Mouse (Mus musculus) mouse trophoblast stem cell (cell line): ENCODE data around the gene Dnlz.

Experiments
- in situ Hi-C, 2 experiments: fragments of 300-500 bp; cut with MseI, MboI; formaldehyde crosslinking; loops; 2 replicates in 1 of 2; 3 replicates in 1 of 2; pipeline ENCODE4 v1.15.1; 2025

The Dnlz gene

DNA sequence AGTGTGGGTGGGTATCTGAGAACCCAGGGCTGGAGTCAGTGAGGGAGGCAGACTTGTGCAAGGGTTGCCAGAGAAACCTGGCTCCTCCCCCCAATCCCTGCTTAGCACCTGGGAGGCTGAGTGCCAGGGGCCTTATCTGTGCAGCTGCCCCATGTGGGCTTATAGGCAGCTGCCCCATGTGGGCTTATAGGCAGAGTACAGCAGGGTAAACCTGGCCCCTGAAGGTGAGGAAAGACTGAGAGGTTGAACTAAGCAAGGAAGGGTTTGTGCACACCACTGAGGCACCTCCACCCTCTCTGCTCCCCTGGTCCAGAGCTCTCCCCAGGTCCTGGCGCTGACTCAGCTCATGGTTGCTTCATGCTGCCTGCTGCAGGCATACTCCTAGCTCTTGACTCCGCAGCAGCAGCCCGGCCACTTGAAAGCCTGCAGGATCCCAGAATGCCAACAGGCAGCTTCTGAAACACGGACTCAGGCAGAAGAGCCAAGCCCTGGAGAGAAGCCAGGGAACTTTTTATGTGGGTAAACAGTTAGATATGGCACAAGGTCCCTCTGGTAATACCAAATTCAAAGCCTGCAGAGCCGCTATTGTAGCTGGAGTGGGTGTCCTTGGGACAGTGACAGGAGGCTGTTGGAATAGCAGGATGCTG is 51.6 kb downstream of the Dnlz start:
- in situ Hi-C loops: loop anchor here in 1 of 2 experiments (10.0 kb wide), 1 partner anchor 265 kb away; no protein-coding TSS in a partner anchor

- in situ Hi-C loops: no loop called here
These were observed 52.6 kb downstream of the Dnlz start for GRCm38 (mm10) chr2:26299336-26299735.

GRCm38 (mm10) chr2:26298856-26299230 is 53.1 kb downstream of the Dnlz start:
- in situ Hi-C loops: no loop called here

DNA sequence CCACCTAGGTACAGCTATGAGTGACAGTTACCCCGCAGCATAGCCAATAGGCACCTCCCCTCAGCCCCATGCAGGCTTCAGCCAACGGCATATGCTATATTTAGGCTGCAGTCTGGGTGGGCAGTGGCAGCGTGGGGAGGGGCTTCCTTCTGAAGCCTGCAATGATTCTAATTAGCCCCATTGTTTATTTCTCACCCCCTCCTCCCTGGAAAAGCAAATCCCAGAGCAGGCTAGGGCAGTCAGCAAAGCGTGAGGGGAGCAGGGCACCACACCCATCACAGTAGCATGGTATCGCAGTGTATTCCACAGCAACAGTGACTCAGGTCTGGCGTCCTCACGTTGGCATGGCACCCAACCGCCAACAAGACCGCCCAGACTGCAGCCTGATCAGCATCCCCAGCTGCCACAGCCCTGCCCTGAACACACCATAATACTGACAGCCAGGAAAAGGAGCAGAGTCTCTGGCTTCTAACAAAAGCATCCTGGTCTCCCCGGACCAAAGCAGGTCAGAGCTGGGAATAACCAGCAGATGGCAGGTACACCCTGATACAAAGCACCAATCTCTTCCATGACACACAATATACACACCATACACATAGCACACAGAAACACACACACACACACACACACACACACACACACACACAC is 53.6 kb downstream of the Dnlz start:
- in situ Hi-C loops: no loop called here
